Mouse (Mus musculus): ENCODE results near the gene Kif1a.

DNA sequence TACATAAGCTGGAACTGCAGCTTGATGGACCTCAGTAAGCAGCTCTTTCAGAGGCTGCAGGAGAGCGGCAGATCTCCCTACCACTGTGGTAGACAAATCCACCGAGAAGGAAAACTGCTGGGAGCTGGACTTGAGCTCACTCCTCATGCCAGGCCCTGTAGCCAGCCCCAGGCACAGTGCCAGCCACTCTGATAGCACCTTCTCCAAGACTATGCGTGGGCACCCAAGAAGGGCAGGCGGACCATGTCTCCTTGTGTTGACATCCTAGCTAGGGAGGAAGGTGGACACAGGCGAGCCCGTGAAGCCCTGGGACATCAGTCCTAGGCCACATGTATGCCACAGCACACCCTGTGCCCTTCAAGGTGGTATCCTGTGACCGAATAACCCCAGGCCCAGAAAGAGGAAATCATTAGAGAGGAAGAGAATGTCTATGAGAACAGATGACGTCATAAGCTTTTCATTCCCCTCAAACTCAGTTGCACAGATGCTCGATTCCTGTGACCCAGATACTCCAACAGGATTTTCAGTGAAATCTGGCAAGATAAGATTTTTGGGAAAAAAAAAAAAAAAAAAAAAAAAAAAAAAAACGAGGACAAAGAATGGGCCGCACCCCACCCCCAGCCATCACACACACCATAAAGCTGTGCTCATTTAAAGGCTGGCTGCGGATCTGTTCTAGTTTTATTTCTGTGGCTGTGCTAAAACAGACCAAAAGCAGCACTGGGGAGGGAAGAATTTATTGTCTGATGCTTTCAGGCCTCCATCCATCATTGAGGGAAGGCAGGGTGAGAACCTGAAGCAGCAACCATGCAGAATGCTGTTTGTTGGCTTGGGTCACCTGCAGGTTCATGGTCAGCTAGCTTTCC is 18.1 kb downstream of the Kif1a start:
- no peak for TF ChIP-seq POLR2A (IDR thresholded peaks at IDR 0.05; ENCODE audit: borderline replicate concordance, insufficient read depth, low read length)
- TF ChIP-seq CTCF (IDR thresholded peaks at IDR 0.05; ENCODE audit: borderline replicate concordance, insufficient read depth, low read depth, low read length) = no peak

Data from cerebellum, adult 2 months (tissue).